In the genomic region with DNA sequence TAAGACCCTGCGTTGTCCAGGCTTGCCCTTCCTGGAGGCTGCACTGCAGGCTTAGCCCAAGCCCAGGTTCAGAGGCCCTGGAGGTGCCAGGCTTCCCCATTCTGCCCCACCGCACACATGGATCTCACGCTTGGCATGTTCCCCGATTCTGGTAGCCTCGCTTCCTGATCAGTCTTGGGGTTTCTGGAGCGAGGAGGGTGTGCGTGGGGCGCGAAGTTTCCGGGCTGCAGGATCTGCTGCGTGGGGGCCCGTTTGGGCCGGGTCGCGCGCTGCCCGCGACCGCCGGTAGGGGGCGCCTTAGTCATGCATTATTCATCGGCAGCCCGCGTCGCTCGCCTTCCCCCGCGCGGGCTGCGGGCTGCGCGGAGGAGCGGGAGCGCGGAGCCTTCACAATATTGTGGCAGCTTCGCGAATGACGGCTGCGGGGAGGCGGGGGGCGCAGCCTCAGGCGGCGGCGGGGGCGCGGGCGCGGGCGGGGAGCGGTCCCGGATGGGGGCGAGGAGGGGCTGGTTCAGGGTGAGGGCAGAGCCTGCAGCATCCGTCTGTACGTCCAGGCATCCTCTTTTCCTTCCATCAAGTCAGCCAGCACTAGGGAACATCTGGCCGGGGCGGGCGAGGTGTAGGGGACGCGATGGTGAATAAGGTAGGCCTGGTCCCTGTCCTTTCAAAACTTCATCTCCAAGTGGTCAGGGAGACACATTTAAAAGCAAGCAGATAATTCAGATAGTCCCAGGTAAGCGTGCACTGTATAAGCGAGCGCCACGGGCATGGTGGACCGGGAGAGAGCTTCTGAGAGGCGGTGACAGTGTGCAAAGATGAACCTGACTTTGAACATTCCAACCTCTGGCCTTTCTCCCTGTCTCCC, we compare ENCODE assay signal across 8 mouse cellular contexts.
A peak's percentile ranks its signal among the peaks of the same experiment; 100 is the strongest.
DNase-seq lines count a peak whose midpoint lies in the region; ATAC-seq and TF ChIP-seq lines count a peak whose summit lies in the region.

No protein-coding gene starts in this region.

- H3K36me3 ChIP-seq in forebrain, embryonic 14.5 days (ENCODE audit: control insufficient read depth, insufficient read depth, low read length) = no peaks in the 10 kb centered on the region
- no peaks in the 10 kb centered on the region for H3K36me3 ChIP-seq in liver, embryonic 16.5 days (ENCODE audit: control insufficient read depth, insufficient read depth)
- H3K36me3 ChIP-seq in neural tube, embryonic 13.5 days = no peaks in the 10 kb centered on the region
- no peaks in the 10 kb centered on the region for H3K36me3 ChIP-seq in testis, adult 2 months (ENCODE audit: control insufficient read depth, insufficient read depth, low read length)

- peak; percentile 88 for TF ChIP-seq CTCF in testis, adult 2 months (IDR thresholded peaks at IDR 0.05; ENCODE audit: control insufficient read depth, insufficient read depth, insufficient replicate concordance, low read depth, low read length)

- peak; percentile 57 for ATAC-seq in CD4-positive, CD25-positive, alpha-beta regulatory T cell, adult 4 months
- peak; percentile 52; the same call in 1 of the 2 replicates for ATAC-seq in cerebellum, adult (ENCODE audit: insufficient number of reproducible peaks, low FRiP score, low TSS enrichment)
- peak; percentile 71 for ATAC-seq in forebrain, embryonic 14.5 days
- ATAC-seq in liver, embryonic 16.5 days (ENCODE audit: low read depth) = peak; percentile 16; the same call in 1 of the 2 replicates
- peak; percentile 70 for ATAC-seq in neural tube, embryonic 13.5 days (ENCODE audit: low read depth)

- intact Hi-C loops in heart, postnatal 14 days (cut with DNase I) = loop anchor here (2.0 to 5.0 kb wide), 4 partner anchors 160 to 336 kb away; no protein-coding TSS in a partner anchor

- peaks cover 4% of the 10 kb centered on the region; the same call in 1 of the 2 replicates for H3K4me1 ChIP-seq in forebrain, embryonic 14.5 days (ENCODE audit: control insufficient read depth, insufficient read depth, low read length)
- H3K4me1 ChIP-seq in liver, embryonic 16.5 days (ENCODE audit: control insufficient read depth, low read depth, low read length) = no peaks in the 10 kb centered on the region; the same call in 1 of the 2 replicates
- peaks cover 44% of the 10 kb centered on the region for H3K4me1 ChIP-seq in neural tube, embryonic 13.5 days (replicated peaks)
- peaks cover 13% of the 10 kb centered on the region for H3K4me1 ChIP-seq in testis, adult 2 months (ENCODE audit: control insufficient read depth, insufficient read depth, low read length)

- DNase-seq in forebrain, embryonic 14.5 days (ENCODE audit: low spot score) = peak; percentile 87
- peak; percentile 83 to 89 for DNase-seq in heart, postnatal 14 days
- peak; percentile 74 for DNase-seq in layer of hippocampus, adult 11-12 months (ENCODE audit: low spot score)

- H3K27me3 ChIP-seq in forebrain, embryonic 14.5 days (replicated peaks; ENCODE audit: control insufficient read depth, insufficient read depth, low read length) = peaks cover 10% of the 10 kb centered on the region; the same call in 1 of the 2 replicates
- peaks cover 13% of the 10 kb centered on the region for H3K27me3 ChIP-seq in liver, embryonic 16.5 days (ENCODE audit: control insufficient read depth, insufficient read depth, low read depth, low read length)
- H3K27me3 ChIP-seq in neural tube, embryonic 13.5 days = peaks cover 45% of the 10 kb centered on the region
- no peaks in the 10 kb centered on the region for H3K27me3 ChIP-seq in testis, adult 2 months (ENCODE audit: control insufficient read depth, insufficient read depth, low read length)

- peak overlapping the region; percentile 83 for H3K4me2 ChIP-seq in forebrain, embryonic 14.5 days (ENCODE audit: low read length)
- H3K4me2 ChIP-seq in liver, embryonic 16.5 days (ENCODE audit: low read depth, low read length) = peak overlapping the region; percentile 64
- H3K4me2 ChIP-seq in neural tube, embryonic 13.5 days = peak overlapping the region; percentile 79

- no peak for TF ChIP-seq POLR2A in testis, adult 2 months (IDR thresholded peaks at IDR 0.05; ENCODE audit: control insufficient read depth, low read depth, low read length)

- H3K4me3 ChIP-seq in forebrain, embryonic 14.5 days (ENCODE audit: low read depth, low read length) = peak overlapping the region; percentile 35
- peak overlapping the region; percentile 46 for H3K4me3 ChIP-seq in liver, embryonic 16.5 days (ENCODE audit: low read depth, low read length)
- H3K4me3 ChIP-seq in neural tube, embryonic 13.5 days = peak overlapping the region; percentile 44
- peak overlapping the region; percentile 74 for H3K4me3 ChIP-seq in testis, adult 2 months (ENCODE audit: control insufficient read depth, low read depth, low read length)

- WGBS in forebrain, embryonic 14.5 days = 3% methylated on average over 64 of the region's 65 CpGs
- WGBS in liver, embryonic 16.5 days (ENCODE audit: insufficient replicate concordance) = 4% methylated on average over 56 of the region's 65 CpGs
- WGBS in neural tube, embryonic 13.5 days = 3% methylated on average over 64 of the region's 65 CpGs

- H3K9me3 ChIP-seq in forebrain, embryonic 14.5 days (replicated peaks; ENCODE audit: control insufficient read depth, low read length) = no peaks in the 10 kb centered on the region
- H3K9me3 ChIP-seq in liver, embryonic 16.5 days (replicated peaks; ENCODE audit: control insufficient read depth, low read length) = no peaks in the 10 kb centered on the region
- H3K9me3 ChIP-seq in neural tube, embryonic 13.5 days = no peaks in the 10 kb centered on the region

- H3K9ac ChIP-seq in forebrain, embryonic 14.5 days (ENCODE audit: low read length) = peak overlapping the region; percentile 58
- H3K9ac ChIP-seq in liver, embryonic 16.5 days (ENCODE audit: low read depth, low read length) = peak overlapping the region; percentile 24; the same call in 1 of the 2 replicates
- H3K9ac ChIP-seq in neural tube, embryonic 13.5 days = peak overlapping the region; percentile 73

- no peak overlapping the region for H3K27ac ChIP-seq in forebrain, embryonic 14.5 days (ENCODE audit: low read depth, low read length)
- H3K27ac ChIP-seq in liver, embryonic 16.5 days (ENCODE audit: low read length) = no peak overlapping the region
- peak overlapping the region; percentile 59 for H3K27ac ChIP-seq in neural tube, embryonic 13.5 days (replicated peaks)
- no peak overlapping the region for H3K27ac ChIP-seq in testis, adult 2 months (ENCODE audit: control insufficient read depth, insufficient read depth, low read depth, low read length)

Comparison
In these comparisons a context has a peak if more than half of its experiments do, and no peak if none do; other contexts are left out.
1. ATAC-seq: peak in every context shown above with its lines; median percentile 71 in forebrain, embryonic 14.5 days; 70 in neural tube, embryonic 13.5 days; 57 in CD4-positive, CD25-positive, alpha-beta regulatory T cell, adult 4 months; 52 in cerebellum, adult; 16 in liver, embryonic 16.5 days.